Mouse (Mus musculus): ENCODE results near the gene Fbxo34.

DNA sequence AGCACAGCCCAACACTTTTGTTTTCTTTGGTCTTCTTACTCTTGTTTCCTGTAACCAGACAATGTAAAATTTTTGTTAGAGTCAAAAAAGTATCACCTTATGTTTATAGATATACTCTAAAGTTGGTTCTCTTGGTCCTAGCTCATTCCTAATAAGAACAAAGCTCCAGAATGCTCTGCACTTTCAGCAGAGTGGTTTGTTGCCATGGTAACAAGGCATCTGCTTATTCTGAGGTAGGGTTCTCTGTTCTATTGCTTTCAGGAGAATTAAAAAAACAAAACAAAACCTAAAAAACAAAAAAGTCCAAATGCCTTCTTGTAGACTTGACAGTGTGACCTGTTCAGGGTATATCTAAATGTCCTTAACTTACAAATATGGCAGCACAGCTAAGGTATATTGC lies 57.8 kb downstream of the Fbxo34 start:
- TF ChIP-seq POLR2A (IDR thresholded peaks at IDR 0.05; ENCODE audit: insufficient read depth, low read length) (no peak), CTCF (IDR thresholded peaks at IDR 0.05; ENCODE audit: low read depth, low read length) (no peak)
